Mouse (Mus musculus) fat pad, adult 2 months (tissue): Measurements from ENCODE around the gene Gpr39.

ENCODE experiments used
- DNase-seq: peaks from one replicate; pipeline ENCODE4 v3.0.0-alpha.2; 2011; ENCODE audit warnings: low read depth, low spot score; ENCODE audit errors: extremely low read depth

Gpr39 gene

GRCm38 (mm10) chr1:125693541-125693940, 16.7 kb downstream of the Gpr39 start:
- DNase-seq: no peak

- no peak for DNase-seq
Measured at GRCm38 (mm10) chr1:125694338-125694737, 17.5 kb downstream of the Gpr39 start.

DNA sequence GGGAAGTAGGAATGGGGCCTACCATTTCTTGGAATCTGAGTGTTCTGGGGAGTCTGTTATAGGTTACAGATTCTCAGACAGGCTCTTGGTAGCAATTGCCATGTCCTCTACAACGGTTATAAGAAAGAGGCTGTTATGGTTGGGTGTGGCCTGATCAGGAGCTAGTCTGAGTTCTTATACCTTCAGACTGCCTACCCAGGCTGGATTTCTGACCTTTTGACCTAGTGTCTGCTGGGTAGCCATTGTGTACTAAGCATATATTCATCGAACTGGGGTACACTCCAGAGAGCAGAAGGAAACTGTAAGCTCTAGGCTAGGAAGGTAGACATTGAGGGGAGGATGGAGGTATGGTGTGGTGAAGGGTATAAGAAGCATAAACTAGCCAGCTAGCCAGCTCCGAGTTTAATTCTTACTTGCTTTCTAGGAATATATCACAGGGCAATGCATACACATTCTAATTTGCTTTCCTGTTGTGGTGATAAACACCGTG, 24.4 kb downstream of the Gpr39 start:
- no peak for DNase-seq

DNA sequence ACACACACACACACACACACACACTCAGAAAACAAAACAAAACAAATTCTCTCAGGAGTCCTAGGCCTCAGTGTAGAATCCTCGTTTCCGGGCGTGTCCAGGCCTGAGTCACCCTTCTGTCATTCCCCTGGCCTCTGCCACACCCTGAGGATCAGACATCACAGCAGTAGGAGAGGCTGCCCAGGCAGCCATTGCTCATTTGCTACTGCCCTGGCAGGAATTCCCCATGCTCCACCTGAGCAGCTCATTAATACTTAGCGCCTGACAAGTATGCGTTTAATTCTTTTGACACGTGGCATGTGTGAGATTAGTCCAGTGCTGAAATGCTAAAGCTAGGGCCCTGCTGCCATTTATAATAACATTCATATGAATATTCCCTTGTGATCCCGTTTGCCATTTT, 25.0 kb downstream of the Gpr39 start:
- DNase-seq: peak; percentile 8

DNA sequence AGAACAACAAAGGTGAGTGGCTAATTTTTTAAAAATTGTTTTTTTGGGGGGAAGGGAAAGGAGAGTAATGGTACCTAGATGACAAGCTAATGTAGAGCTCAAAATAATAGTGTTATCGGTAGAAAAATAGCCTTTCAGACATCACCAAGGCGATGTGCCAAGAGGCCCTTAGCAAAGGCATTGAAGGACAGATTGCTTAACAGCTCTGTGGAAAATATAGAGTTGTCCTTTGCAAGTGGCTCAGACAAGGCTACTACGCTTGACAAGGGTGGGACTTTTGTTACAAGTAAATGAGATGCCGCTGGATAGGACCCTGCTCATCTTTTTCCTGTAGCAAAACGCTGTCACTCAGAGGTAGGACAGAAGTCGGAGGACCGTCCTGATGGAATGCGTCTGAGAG, 25.5 kb downstream of the Gpr39 start:
- no peak for DNase-seq

- no peak for DNase-seq
Measured at GRCm38 (mm10) chr1:125705412-125705811, 28.6 kb downstream of the Gpr39 start.

DNA sequence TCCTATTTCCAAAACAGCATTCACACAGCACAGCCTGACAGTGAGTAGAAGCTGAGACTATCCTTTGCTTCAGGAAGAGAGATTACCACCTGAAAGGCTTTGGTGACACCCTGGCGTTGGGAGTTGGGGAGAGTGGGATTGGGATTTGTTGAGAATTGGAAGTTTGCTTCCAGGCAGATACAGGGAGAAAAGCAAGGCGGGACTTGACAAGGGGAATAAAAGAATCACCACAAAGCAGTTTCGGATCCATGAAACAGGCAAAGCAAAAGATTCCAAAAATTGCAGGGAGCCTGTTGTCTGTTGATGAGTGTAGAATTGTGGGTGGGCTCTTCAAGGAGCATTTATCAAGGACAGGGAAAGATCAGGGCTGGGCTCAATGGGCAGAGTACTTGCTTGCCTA, 38.5 kb downstream of the Gpr39 start:
- DNase-seq: no peak

- DNase-seq: no peak
Measured at GRCm38 (mm10) chr1:125716241-125716640, 39.4 kb downstream of the Gpr39 start.

DNA sequence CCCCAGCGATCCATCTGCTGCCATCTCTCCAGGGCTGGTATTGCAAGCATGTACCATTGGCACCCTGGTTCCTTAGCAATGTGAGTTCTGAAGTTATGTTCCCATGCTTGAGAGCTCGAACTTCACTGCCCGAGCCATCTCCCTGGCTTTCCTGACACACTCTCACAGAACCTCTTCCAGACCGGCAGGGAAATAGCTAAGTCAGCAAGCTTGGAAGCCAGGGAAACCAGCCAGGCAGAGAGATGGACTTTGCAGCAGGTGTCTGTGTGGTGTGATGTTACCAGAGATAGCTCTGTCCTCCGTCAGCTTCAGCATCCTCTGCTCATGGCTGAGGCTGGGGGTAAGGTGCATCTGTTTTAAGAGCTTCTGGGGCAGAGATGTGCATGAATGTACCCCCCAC, 41.1 kb downstream of the Gpr39 start:
- no peak for DNase-seq

GRCm38 (mm10) chr1:125719127-125719526, 42.3 kb downstream of the Gpr39 start:
- no peak for DNase-seq

- no peak for DNase-seq
Measured at GRCm38 (mm10) chr1:125721104-125721758, 44.4 kb downstream of the Gpr39 start.

GRCm38 (mm10) chr1:125724304-125724703, 47.5 kb downstream of the Gpr39 start:
- no peak for DNase-seq

DNA sequence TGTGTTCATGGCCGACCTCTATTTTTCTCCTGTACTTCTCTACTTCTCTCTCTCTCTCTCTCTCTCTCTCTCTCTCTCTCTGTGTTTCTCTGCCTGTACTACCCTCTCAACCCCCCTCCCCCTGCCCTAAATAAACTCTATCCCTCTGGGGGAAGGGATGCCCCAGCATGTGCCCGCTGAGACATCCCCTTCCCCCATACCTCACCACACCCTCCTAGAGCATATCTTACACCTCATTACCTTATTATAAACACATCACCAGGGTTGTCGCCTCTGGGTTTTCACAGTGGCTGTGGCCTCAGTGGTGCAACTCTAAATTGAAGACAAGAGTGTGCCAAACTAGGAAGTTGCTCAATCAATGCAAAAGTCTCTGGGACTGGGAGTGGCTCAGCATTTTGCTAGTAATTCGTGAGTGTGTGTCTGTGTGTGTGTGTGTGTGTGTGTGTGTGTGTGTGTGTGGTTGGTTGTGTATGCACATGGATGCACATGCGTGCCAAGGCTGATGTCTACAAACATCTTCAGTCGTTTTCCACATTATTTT, 52.3 kb downstream of the Gpr39 start:
- DNase-seq: no peak

DNA sequence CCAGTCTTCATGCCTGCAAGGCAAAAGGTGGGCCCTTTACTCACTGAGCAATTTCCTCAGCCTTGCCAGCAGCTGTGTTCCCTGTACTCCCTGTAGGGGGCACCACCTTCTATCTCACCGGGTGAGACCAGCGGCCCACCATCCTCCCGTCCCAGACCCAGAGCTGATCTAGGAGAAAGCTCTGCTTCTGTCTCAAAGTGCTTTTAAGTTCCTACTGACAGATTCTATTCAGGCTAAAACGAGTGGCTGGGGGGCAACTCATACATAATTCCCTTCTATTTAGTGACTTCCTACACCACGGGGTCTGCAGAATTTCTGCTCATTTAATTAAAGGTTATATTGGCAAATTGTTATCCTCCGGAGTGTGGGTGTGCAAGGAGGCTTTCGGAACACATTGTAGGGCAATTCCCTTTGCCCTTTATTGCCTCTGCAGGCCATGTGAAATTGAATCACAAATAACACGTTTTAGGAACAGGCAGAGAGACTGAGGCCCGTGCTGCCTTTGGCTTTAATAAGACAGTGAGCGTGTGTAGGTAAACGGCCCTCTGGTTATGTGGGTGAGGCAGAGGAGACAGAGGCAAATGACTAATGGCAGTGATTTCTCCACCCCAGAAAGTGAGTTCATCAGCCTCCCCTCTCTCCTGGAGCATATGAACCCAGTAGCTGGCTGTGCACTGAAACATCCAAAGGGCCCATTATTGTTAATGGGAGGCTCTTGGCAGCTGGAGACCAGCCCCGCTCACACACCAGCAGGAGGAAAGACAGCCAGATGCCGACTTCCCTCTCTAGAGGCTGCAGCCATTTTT, 53.1 kb downstream of the Gpr39 start:
- DNase-seq: no peak

GRCm38 (mm10) chr1:125730537-125730880, 53.7 kb downstream of the Gpr39 start:
- DNase-seq: no peak

DNA sequence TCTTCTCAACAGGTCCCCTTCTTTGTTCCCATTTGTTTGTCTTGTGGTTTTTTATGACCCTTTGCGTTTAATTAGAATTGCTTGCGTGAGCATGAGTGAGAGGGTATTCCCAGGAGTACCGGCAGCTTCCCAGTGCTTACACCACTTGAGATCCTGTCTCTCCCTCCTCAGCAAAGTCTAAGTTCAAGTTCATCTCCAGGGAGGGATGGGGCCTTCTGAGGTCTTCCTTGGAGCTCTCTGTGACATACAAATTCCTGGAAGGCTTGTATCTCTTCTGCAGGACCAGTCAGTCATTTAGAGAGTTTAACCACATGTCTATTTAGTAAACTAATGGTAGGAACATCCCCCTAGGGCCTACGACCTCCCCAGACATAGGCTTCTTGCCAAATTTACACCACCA, 55.1 kb downstream of the Gpr39 start:
- DNase-seq: no peak

- no peak for DNase-seq
Measured at GRCm38 (mm10) chr1:125744766-125745165, 68.0 kb downstream of the Gpr39 start.

DNA sequence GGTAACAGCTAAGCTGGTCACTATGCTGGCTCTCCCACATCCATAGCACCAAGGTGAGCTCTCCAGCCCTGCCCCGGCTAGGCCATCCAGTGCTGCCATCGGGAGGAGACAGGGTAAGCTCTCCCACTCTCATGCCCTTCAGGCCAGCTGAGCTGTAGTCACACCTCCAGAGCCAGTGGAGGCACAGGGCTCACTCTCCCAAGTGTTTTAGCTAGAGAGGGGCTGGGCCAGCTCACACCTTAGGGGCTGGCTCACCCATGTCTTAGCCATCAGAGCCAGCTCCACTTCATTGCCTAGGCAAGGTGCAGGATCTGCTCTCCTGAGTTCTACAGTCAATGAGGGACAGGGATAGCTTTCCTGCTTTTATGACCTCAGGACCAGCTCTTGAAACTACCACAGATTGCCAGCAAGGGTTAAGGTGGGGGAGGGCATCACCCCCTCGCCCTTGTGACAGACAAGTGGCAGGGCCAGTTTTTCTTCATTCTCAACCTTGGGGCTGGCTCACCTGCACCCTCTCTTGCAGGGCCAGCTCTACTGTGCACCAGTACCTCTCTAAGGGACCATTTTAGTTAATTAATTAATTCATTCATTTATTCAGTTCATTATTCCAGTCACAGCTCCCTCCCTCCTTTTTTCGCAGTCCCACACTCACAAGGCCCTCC, 78.7 kb downstream of the Gpr39 start:
- no peak for DNase-seq

GRCm38 (mm10) chr1:125759972-125760695, 83.3 kb downstream of the Gpr39 start:
- DNase-seq: no peak

DNA sequence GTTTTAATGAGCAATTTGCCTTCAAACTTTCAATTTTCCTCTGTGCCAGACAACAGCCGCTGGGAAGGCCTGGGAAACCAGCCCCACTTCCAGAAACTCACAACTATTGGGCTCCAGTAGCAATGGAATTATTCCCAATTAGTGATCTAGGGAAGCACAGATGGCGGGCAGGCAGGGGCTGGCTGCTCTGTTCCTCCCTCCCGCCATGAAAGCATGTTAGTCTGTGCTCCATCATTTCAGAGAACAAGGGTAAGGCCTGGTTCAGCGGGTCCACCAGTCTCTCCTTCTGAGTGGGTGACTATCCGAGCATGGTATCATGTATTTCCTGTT, 83.9 kb downstream of the Gpr39 start:
- DNase-seq: no peak

- no peak for DNase-seq
Measured at GRCm38 (mm10) chr1:125762076-125762475, 85.3 kb downstream of the Gpr39 start.
